Mouse (Mus musculus) layer of hippocampus, adult 18-20 months (tissue): ENCODE measurements around the gene Esrrb. TPM values are rescaled to one million over a fixed set of nuclear protein-coding genes. Genes with fewer than 3 reads are reported as not detected.

Source experiments
- DNase-seq, 2 experiments: peaks; one replicate each; pipeline ENCODE4 v3.0.0; 2022; ENCODE audit warnings: low spot score in 2 of 2
- total RNA-seq, 2 experiments: library from RNA; stranded (reverse); gene quantifications; 2 replicates each; pipeline ENCODE4 v1.2.3; 2021

The Esrrb gene
- total RNA-seq, 2 experiments from 2014 or later = 1.2 to 1.3 TPM

- DNase-seq = peak; percentile 22 to 71
Observed at GRCm38 (mm10) chr12:86402718-86403117, 41.8 kb downstream of the Esrrb start.

- peak; percentile 19 to 52 for DNase-seq
Observed at GRCm38 (mm10) chr12:86421490-86421904, 60.6 kb downstream of the Esrrb start.

- DNase-seq = no peak
Observed at GRCm38 (mm10) chr12:86422166-86422910, 61.4 kb downstream of the Esrrb start.

GRCm38 (mm10) chr12:86423102-86423501 lies 62.2 kb downstream of the Esrrb start:
- DNase-seq = no peak

GRCm38 (mm10) chr12:86427585-86427984 lies 66.7 kb downstream of the Esrrb start:
- DNase-seq = no peak

- DNase-seq = no peak
Observed at GRCm38 (mm10) chr12:86431671-86432070, 70.8 kb downstream of the Esrrb start.

GRCm38 (mm10) chr12:86433371-86433821 lies 72.5 kb downstream of the Esrrb start:
- peak; percentile 74 to 88 for DNase-seq

GRCm38 (mm10) chr12:86435651-86436050 lies 74.7 kb downstream of the Esrrb start:
- no peak for DNase-seq

GRCm38 (mm10) chr12:86450848-86451247 lies 89.9 kb downstream of the Esrrb start:
- no peak for DNase-seq

- no peak for DNase-seq
Observed at GRCm38 (mm10) chr12:86455009-86455408, 94.1 kb downstream of the Esrrb start.

- no peak for DNase-seq
Observed at GRCm38 (mm10) chr12:86462742-86463470, 102.0 kb downstream of the Esrrb start.

- no peak for DNase-seq
Observed at GRCm38 (mm10) chr12:86464385-86464784, 103.5 kb downstream of the Esrrb start.

- DNase-seq = no peak
Observed at GRCm38 (mm10) chr12:86466180-86466579, 105.3 kb downstream of the Esrrb start.

GRCm38 (mm10) chr12:86469919-86470318 lies 109.0 kb downstream of the Esrrb start:
- DNase-seq = no peak

- DNase-seq = no peak
Observed at GRCm38 (mm10) chr12:86470912-86471311, 110.0 kb downstream of the Esrrb start.

GRCm38 (mm10) chr12:86473630-86474029 lies 112.7 kb downstream of the Esrrb start:
- DNase-seq = no peak

GRCm38 (mm10) chr12:86475994-86476393 lies 115.1 kb downstream of the Esrrb start:
- DNase-seq = no peak

GRCm38 (mm10) chr12:86478908-86479307 lies 118.0 kb downstream of the Esrrb start:
- no peak for DNase-seq

GRCm38 (mm10) chr12:86482029-86482428 lies 121.1 kb downstream of the Esrrb start:
- DNase-seq = no peak

GRCm38 (mm10) chr12:86483413-86483841 lies 122.5 kb downstream of the Esrrb start:
- no peak for DNase-seq

- no peak for DNase-seq
Observed at GRCm38 (mm10) chr12:86488005-86488404, 127.1 kb downstream of the Esrrb start.

GRCm38 (mm10) chr12:86490052-86490451 lies 129.1 kb downstream of the Esrrb start:
- DNase-seq = no peak
